Mouse (Mus musculus) limb, embryonic 11.5 days (tissue): ENCODE results near the gene 1700001K19Rik. TPM values are rescaled to one million over a fixed set of nuclear protein-coding genes. Genes with fewer than 3 reads are reported as not detected.

Experiments
- ATAC-seq: fragments of 200-750 bp; cut with Nextera tagmentation; 2 replicates; pipeline ENCODE4 v1.8.0; 2017; ENCODE audit warnings: low read depth; ENCODE audit not compliant: insufficient number of reproducible peaks, low FRiP score, low TSS enrichment
- DNase-seq: peaks from one replicate; pipeline ENCODE4 v3.0.0-alpha.2; 2015; ENCODE audit warnings: low spot score
- H3K27ac ChIP-seq: fragments of 300-500 bp; sonication (generic); replicated peaks from 2 replicates; pipeline ENCODE4 v1.5.1; 2014; ENCODE audit warnings: low read depth, mild to moderate bottlenecking, low read length
- H3K27me3 ChIP-seq: fragments of 300-500 bp; sonication (generic); 2 replicates; pipeline ENCODE4 v1.6.1; 2014; ENCODE audit warnings: mild to moderate bottlenecking, low read length, mixed read lengths; ENCODE audit not compliant: control insufficient read depth, insufficient read depth
- H3K36me3 ChIP-seq: fragments of 300-500 bp; sonication (generic); 2 replicates; pipeline ENCODE4 v1.6.1; 2014; ENCODE audit warnings: mild to moderate bottlenecking, low read length, moderate library complexity, mixed read lengths; ENCODE audit not compliant: control insufficient read depth, insufficient read depth
- H3K4me1 ChIP-seq: fragments of 300-500 bp; sonication (generic); 2 replicates; pipeline ENCODE4 v1.6.1; 2014; ENCODE audit warnings: low read length, mixed read lengths; ENCODE audit not compliant: control insufficient read depth, insufficient read depth
- H3K4me2 ChIP-seq: fragments of 300-500 bp; sonication (generic); 2 replicates; pipeline ENCODE4 v1.6.1; 2014; ENCODE audit warnings: low read depth, mild to moderate bottlenecking, moderate library complexity; ENCODE audit not compliant: severe bottlenecking
- H3K4me3 ChIP-seq: fragments of 300-500 bp; sonication (generic); 2 replicates; pipeline ENCODE4 v1.5.1; 2014; ENCODE audit warnings: low read depth, low read length
- H3K9ac ChIP-seq: fragments of 300-500 bp; sonication (generic); 2 replicates; pipeline ENCODE4 v1.6.1; 2014; ENCODE audit warnings: mild to moderate bottlenecking, low read length
- H3K9me3 ChIP-seq: fragments of 300-500 bp; sonication (generic); 2 replicates; pipeline ENCODE4 v1.6.1; 2016; ENCODE audit warnings: low read length; ENCODE audit not compliant: control insufficient read depth
- WGBS: fragments of 180-500 bp; shearing (Covaris S2); extraction: QIAGEN DNeasy Blood & Tissue Kit; methylation state at CpG from one replicate; pipeline ENCODE4 v1.1.7; 2014; 5-methylcytosine and 5-hydroxymethylcytosine counted together
- polyA plus RNA-seq: library from polyadenylated mRNA; unstranded; fragments of >200 nt; fragmentation: Nextera tagmentation; extraction: Ambion mirVana; gene quantifications from 2 replicates; pipeline ENCODE4 v1.2.1, GENCODE M21; 2014

The 1700001K19Rik gene
- polyA plus RNA-seq, result 0.20 and 0.27 TPM in 2 replicates

- H3K27me3 ChIP-seq, result no peaks in the 10 kb centered on the region
- 75% methylated on average over 9 of the region's 9 CpGs for WGBS
- H3K4me3 ChIP-seq, result no peak within 1 kb of the TSS
- H3K27ac ChIP-seq, result no peak within 1 kb of the TSS
- H3K9me3 ChIP-seq, result no peaks in the 10 kb centered on the region
- ATAC-seq (no peak), DNase-seq (no peak)
- 0 out of 2 replicates have a peak, but pooled peaks cover 3% of the 10 kb centered on the region for H3K4me1 ChIP-seq
- H3K9ac ChIP-seq, result no peak within 1 kb of the TSS
- H3K36me3 ChIP-seq, result peaks cover 3% of the 10 kb centered on the region; the same call in 1 of the 2 replicates
- H3K4me2 ChIP-seq, result no peak within 1 kb of the TSS
Observed at GRCm38 (mm10) chr12:110682561-110683299, at the start of gene 1700001K19Rik. Gene 1700001K19Rik, minus strand, starts transcription at chr12:110682619.

GRCm38 (mm10) chr12:110726428-110726827, 44.0 kb upstream of the 1700001K19Rik start:
- H3K9me3 ChIP-seq, result no peaks in the 10 kb centered on the region
- no peaks in the 10 kb centered on the region for H3K4me1 ChIP-seq
- no peak overlapping the region for H3K9ac ChIP-seq
- WGBS, result 56% methylated on average over 1 of the region's 1 CpGs
- H3K36me3 ChIP-seq, result no peaks in the 10 kb centered on the region
- H3K27ac ChIP-seq, result no peak overlapping the region
- no peak overlapping the region for H3K4me3 ChIP-seq
- ATAC-seq (no peak), DNase-seq (no peak)
- no peak overlapping the region for H3K4me2 ChIP-seq
- no peaks in the 10 kb centered on the region for H3K27me3 ChIP-seq

GRCm38 (mm10) chr12:110725489-110725888, 43.1 kb upstream of the 1700001K19Rik start:
- Histone ChIP-seq H3K4me2 (no peak overlapping the region), H3K4me1 (no peaks in the 10 kb centered on the region), H3K27ac (no peak overlapping the region), H3K36me3 (no peaks in the 10 kb centered on the region), H3K9ac (no peak overlapping the region), H3K9me3 (no peaks in the 10 kb centered on the region), H3K27me3 (no peaks in the 10 kb centered on the region), H3K4me3 (no peak overlapping the region)
- 80% methylated on average over 5 of the region's 5 CpGs for WGBS
- DNase-seq, result no peak
- ATAC-seq, result no peak

DNA sequence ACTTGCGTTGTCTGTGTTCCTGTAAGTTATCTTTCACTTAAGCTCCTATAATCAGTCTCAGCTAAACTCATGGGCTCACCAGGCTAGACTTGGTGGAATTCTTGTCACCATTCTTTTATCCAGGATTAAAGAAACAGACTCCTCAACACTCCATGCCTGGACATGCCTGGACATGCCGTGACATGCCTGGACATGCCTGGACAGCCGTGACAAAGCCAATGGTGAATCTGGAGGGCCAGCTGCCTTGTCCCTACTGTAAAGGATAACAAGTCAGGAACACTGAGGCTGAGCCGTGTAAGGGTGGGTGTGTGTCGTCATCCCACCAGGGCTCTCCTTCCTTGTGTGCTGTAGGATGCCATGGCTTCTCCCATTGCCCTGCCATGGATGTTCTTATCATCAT, 42.6 kb upstream of the 1700001K19Rik start:
- no peak overlapping the region for H3K4me3 ChIP-seq
- H3K4me2 ChIP-seq, result no peak overlapping the region
- no peaks in the 10 kb centered on the region for H3K4me1 ChIP-seq
- no peak overlapping the region for H3K27ac ChIP-seq
- DNase-seq (no peak), ATAC-seq (no peak)
- H3K9me3 ChIP-seq, result no peaks in the 10 kb centered on the region
- no peaks in the 10 kb centered on the region for H3K27me3 ChIP-seq
- WGBS, result 92% methylated on average over 5 of the region's 5 CpGs
- H3K36me3 ChIP-seq, result no peaks in the 10 kb centered on the region
- H3K9ac ChIP-seq, result no peak overlapping the region

GRCm38 (mm10) chr12:110716004-110716403, 33.6 kb upstream of the 1700001K19Rik start:
- H3K4me2 ChIP-seq, result no peak overlapping the region
- H3K4me3 ChIP-seq, result no peak overlapping the region
- H3K36me3 ChIP-seq, result no peaks in the 10 kb centered on the region
- WGBS, result 16% methylated on average over 5 of the region's 5 CpGs
- H3K27ac ChIP-seq, result no peak overlapping the region
- ATAC-seq (no peak), DNase-seq (no peak)
- no peaks in the 10 kb centered on the region for H3K27me3 ChIP-seq
- no peaks in the 10 kb centered on the region for H3K4me1 ChIP-seq
- H3K9me3 ChIP-seq, result no peaks in the 10 kb centered on the region
- no peak overlapping the region for H3K9ac ChIP-seq

DNA sequence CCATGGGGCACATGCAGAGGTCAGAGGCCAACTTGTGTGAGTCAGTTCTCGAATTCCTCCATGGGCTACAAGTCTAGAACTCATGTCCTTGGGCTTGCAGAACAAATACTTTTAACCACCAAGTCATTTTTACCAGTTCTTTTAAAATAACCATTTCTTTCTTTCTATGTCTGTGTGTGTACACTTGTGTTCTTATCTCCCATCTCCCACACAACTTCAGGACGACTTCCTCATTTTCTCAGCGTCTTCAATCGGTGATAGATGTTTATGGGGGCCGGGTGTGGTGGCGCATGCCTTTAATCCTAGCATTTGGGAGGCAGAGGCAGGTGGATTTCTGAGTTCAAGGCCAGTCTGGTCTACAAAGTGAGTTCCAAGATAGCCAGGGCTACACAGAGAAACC, 31.8 kb upstream of the 1700001K19Rik start:
- Histone ChIP-seq H3K9me3 (no peaks in the 10 kb centered on the region), H3K4me3 (no peak overlapping the region), H3K27ac (no peak overlapping the region), H3K4me2 (no peak overlapping the region), H3K27me3 (no peaks in the 10 kb centered on the region), H3K36me3 (no peaks in the 10 kb centered on the region), H3K9ac (no peak overlapping the region), H3K4me1 (no peaks in the 10 kb centered on the region)
- 94% methylated on average over 6 of the region's 6 CpGs for WGBS
- DNase-seq, result no peak
- no peak for ATAC-seq

DNA sequence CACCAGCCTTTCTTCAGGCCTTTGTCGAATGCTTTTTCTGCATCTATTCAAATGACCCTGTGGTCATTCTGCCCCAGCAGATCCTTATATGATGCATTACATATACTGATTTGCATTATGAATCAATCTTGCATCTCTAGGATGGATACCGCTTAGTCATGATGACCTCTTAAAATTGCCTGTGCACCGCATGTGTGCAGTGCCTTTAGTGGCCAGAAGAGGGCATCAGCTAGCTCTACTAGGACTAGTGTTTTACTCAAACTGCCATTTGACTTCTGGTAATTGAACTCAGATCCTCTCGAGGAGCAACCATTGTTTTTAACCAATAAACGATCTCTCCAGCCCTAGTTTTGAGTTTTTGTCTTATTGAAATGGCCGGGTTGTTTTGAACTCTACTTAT, 31.4 kb upstream of the 1700001K19Rik start:
- Histone ChIP-seq H3K4me2 (no peak overlapping the region), H3K9ac (no peak overlapping the region), H3K27ac (no peak overlapping the region), H3K9me3 (no peaks in the 10 kb centered on the region), H3K4me1 (no peaks in the 10 kb centered on the region), H3K36me3 (no peaks in the 10 kb centered on the region), H3K4me3 (no peak overlapping the region), H3K27me3 (no peaks in the 10 kb centered on the region)
- no peak for DNase-seq
- ATAC-seq, result no peak
- 95% methylated on average over 6 of the region's 6 CpGs for WGBS

DNA sequence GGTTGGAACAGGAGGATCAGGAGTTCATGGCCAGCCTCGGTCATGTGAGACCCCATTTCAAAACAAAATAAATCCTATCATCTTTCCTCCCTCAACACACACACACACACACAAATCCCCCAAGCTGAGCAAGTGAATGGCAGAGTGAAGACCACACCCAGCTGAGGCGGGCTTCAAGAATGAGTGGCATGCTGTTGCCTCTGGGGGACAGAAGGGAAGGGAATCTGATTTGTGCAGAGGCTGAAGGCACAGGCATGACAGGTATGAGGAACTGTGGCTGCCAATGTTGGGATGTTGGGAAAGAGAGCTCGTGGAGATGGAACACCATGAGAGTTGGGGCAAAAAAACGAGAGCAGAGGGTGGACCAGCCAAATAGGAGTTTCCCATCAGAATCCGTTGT, 28.9 kb upstream of the 1700001K19Rik start:
- WGBS, result 75% methylated on average over 5 of the region's 5 CpGs
- Histone ChIP-seq H3K4me1 (no peaks in the 10 kb centered on the region), H3K4me2 (no peak overlapping the region), H3K27me3 (no peaks in the 10 kb centered on the region), H3K9me3 (no peaks in the 10 kb centered on the region), H3K9ac (no peak overlapping the region), H3K4me3 (no peak overlapping the region), H3K27ac (no peak overlapping the region), H3K36me3 (no peaks in the 10 kb centered on the region)
- DNase-seq, result no peak
- ATAC-seq, result no peak

DNA sequence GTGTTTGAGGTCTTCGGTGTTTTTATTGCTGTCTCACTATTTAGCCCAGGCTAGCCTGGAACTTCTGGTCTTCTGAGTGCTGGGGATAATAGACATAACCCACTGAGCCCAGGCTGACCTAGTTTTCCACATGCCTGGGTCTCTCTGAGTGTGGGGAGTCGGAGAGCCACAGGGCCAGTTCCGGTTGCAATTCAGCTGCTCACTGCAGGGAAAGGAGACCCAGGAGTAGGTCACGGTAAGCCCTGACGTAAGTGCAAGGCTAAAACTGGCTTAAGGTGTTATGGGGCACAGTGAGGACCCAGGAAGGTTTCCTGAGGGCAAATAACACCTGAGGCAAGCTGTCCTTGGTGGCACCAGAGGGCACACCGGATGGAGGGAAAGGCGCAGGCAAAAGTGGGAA, 25.0 kb upstream of the 1700001K19Rik start:
- H3K4me1 ChIP-seq, result no peaks in the 10 kb centered on the region
- ATAC-seq, result no peak
- 80% methylated on average over 7 of the region's 7 CpGs for WGBS
- H3K36me3 ChIP-seq, result no peaks in the 10 kb centered on the region
- no peaks in the 10 kb centered on the region for H3K9me3 ChIP-seq
- H3K4me3 ChIP-seq, result no peak overlapping the region
- no peak overlapping the region for H3K9ac ChIP-seq
- H3K27me3 ChIP-seq, result no peaks in the 10 kb centered on the region
- no peak overlapping the region; the same call in 1 of the 2 replicates for H3K4me2 ChIP-seq
- no peak for DNase-seq
- H3K27ac ChIP-seq, result no peak overlapping the region
